Mouse (Mus musculus) stomach, postnatal 0 days (tissue): ENCODE results near the gene C1d.

Experiments used
- CTCF ChIP-seq: IDR thresholded peaks from 2 replicates; pipeline ENCODE4 v1.5.1; 2016; ENCODE audit warnings: antibody characterized with exemption, low read depth, mild to moderate bottlenecking, moderate library complexity
- EP300 ChIP-seq: optimal IDR thresholded peaks from 2 replicates; pipeline ENCODE3; 2016; ENCODE audit warnings: antibody characterized with exemption

- TF ChIP-seq EP300, result no peak
- TF ChIP-seq CTCF, result no peak
These were observed at the start of gene C1d for GRCm38 (mm10) chr11:17257443-17257842.
